Mouse (Mus musculus) urinary bladder, postnatal 4 days (tissue): ENCODE results near the gene Nol12.

Source experiments
- DNase-seq, 2 experiments: peaks; one replicate each; pipeline ENCODE4 v3.0.0; 2021 to 2022; ENCODE audit warnings: low spot score in 2 of 2

The Nol12 gene

DNA sequence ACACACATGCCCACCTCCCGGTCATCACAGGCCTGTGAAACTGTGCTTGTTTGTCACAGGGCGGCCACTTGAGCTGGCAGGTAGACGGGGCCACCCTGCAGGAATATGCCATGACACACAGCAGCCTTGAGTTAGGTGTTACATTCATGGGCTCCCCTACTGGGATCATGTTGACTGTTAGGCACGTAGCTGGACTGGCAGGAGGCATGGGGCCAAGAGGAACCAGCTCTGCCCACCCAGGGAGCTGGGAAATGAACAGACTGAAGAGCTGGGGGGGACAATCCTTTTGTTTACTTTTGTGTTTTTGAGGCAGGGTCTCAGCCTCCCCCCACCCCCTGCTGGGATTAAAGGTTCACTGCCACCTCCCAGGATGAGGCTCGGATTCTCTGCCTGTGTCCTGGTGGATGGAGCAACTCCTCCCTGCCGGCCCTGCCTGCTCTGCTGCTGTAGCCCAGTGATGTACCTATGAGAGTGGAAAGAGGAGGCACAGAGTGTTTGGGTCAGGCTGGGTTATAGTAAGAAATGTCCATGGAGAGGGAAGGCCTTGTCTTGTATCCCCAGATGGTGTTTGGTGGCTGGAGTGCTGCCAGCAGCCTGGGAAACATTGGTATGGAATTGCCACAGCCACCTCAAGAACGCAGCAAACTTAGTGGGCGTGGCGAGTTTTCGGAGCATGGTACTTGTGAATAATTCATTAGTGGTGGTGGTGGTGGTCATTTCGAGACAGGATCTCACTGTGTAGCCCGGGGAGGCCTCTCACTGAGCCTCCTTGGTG, 18.5 kb upstream of the Nol12 start:
- DNase-seq = no peak

- DNase-seq = no peak
These were observed 16.6 kb upstream of the Nol12 start for GRCm38 (mm10) chr15:78918126-78918525.

DNA sequence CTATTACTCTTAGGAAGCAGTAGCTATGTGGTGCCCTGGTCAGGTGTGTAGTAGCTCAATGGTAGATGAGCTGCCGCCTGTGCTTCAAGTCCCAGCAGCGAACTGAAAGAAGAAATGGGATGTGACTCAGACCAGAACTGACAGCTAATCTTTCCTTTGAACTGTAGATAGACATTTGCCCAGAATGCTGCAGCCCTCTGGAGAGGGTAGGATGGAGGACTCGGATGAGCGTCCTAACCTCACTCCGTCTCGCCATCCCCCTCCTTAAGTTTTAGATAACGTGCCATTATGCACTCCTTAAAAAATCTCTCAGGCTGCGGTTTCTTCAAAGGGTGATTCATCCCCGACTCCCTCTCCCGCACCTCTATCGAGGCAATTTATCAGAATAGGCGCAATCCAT, 14.8 kb upstream of the Nol12 start:
- no peak for DNase-seq

DNA sequence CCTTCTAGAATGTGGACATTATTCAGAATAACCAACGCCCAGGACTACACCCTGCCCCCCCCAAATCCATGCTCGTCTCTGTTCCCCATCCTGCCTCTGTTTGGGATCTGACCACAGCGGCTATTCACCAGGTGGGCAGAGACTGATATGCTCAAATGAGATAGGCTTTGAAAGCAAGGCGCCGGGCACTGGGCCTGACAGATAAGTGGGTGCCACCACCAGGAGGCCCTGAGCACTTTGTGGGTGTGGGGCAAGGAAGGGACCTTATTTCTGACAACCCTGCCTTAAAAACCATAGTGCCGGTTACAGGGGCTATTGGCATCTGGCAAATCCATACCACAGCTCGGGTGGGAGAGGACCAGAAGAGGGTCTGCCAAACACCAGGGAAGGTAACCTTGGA, 12.0 kb upstream of the Nol12 start:
- no peak for DNase-seq

DNA sequence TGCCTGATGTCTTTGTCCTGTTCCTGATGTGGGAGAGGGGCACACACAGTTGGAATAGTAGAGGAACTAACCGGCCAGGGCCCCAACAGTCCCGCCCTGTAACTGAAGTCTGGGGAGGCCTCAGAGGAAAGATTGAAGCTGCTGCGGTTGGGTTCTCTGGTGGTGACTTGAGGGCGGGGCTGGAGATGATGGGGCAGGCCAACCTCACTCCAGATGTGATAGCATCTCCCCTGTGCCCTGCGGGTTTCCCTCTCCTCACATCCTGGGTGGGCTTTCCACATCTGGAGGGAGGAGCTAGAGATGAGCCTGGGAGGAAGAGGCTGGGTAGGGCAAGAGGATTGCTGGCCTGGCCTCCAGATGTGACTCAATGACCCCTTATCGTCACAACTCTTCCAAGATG, 11.1 kb upstream of the Nol12 start:
- no peak for DNase-seq

- DNase-seq = no peak
These were observed 9.6 kb upstream of the Nol12 start for GRCm38 (mm10) chr15:78925129-78925528.

- DNase-seq = peak; percentile 91 to 93
These were observed 8.5 kb upstream of the Nol12 start, which contains the start of gene Lgals1 for GRCm38 (mm10) chr15:78926021-78926919. TSS of gene Lgals1 (plus strand) at chr15:78926725.

- peak in 1 of 2 experiments; percentile 36 for DNase-seq
These were observed 7.5 kb upstream of the Nol12 start for GRCm38 (mm10) chr15:78927021-78927787.

- DNase-seq = peak; percentile 81 to 83
These were observed 6.8 kb upstream of the Nol12 start for GRCm38 (mm10) chr15:78927788-78928457.

DNA sequence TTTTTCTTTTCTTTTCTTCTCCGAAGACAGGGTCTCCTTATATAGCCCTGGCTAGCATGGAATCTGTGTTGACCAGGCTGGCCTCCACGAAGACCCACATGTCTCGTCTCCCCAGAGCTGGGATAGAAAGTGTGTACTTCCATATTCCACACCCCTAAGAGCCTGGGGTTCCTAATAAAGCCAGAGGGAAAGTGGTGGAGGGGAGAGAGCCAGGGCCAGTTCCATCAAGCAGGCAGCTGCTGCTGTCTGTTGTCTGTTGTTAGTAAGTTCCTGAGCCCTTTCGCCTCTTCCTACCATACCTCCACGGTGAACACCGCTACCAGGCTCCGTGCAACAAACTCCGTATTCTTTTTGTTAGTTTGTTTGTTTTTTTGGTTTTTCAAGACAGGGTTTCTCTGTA, 6.2 kb upstream of the Nol12 start:
- no peak for DNase-seq

DNA sequence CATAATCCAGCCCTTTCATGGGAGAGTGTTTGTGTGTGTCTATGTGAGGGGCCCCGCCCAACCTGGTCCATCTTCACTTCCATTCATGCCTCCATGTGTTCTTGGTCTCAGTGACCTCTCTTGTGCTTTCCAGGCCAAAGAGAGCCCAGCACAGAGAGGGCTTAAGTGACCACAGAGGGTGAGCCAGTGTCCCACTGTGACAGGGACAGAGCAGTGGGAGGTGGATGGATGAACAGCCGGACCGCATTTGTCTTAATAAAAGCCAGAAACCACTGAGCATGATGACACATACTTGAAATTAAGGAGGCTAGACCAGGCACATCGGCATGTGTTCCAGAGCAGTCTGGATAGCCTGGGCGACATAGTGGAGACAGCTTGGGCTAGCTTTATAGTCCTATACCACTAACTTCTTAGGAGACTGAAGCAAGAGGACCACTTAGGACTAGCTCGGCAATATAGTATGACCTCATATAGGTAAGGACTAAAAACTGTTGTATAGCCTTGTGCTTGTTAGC, 4.5 kb upstream of the Nol12 start:
- DNase-seq = no peak

DNA sequence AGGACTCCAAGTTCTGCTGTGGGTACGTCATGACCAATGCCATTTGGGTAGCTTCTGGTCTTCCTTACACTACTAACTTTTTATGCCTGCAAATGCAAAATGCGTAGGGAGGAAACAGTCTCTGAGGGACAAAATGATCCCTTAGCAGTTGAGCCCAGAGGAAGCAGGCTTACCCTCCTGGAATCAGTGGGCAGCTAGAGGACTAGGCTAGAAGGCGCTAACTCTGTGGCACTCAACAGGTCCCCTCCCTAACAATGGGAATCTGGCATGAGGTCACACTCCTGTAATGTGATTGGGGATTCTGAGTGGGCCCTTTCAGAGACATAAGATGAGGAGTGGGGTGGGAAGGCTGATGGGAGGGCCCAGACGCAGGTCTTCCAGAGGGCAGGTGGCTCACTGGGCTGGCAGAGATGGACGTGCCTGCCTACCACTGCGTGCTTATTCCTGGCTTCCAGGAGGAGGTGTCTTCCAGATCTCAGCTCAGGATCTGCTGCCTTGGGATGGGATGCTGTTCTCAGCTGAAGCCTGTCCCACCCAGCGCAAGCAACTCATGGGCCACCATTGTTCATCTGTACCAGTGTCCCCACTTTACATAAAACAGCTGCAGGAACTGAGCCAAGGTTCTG, 3.8 kb upstream of the Nol12 start:
- no peak for DNase-seq

DNA sequence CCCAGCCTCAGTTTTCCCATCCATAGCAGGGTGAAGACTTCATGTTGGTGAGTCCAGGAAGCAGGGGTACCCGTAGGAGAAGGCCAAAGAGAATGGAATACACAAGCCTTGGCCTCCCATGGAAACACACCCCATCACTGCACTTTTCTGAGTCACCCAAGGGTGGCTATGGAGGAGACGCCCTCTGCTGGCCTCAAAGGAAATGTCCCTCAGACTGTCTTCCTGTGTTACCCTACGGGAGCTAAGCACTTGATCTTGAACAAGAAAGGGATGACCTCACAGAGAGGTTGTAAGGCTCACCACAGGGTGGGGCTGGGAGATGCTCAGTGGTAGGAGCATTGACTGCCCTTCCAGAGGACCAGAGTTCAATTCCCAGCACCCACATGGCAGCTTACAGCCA, 3.2 kb upstream of the Nol12 start:
- no peak for DNase-seq

DNA sequence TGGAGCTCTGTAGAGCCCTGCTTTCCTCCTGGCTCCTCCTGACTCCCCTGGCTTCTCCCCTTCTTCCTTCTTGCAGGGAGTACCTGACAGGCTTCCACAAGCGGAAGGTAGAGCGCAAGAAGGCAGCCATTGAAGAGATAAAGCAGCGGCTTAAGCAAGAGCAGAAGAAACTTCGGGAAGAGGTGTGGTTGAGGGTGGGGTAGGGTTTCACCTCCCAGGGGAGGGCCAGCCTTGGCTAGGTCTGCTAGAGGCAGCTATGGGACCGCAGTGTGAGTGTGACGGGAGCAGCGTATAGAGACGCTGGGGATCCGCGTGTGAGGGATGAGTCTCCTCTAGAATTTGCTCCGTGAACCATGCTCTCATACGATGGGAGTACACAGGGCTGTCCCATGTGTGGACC, 1.7 kb downstream of the Nol12 start:
- no peak for DNase-seq

DNA sequence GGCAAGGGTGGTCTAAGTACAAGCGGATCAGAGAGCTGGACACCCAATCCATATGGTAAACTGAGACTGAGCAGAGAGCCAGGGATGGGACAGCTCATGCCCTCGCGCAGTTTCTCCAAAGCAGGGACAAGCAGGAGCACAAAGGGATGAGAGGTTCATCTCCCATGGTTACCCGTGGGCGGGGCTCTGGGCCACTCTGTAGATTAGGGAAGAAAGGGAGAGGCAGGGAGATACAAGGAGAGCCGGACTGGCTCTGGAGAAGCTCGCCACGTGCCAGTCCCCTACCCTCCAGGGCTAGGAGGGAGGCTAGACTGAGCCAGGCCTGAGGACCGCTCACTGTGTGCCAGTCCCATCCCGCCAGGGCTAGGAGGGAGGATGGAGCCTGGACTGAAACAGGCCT, 2.6 kb downstream of the Nol12 start:
- DNase-seq = no peak

GRCm38 (mm10) chr15:78937963-78938362, 3.2 kb downstream of the Nol12 start:
- no peak for DNase-seq

- DNase-seq = no peak
These were observed 5.6 kb downstream of the Nol12 start for GRCm38 (mm10) chr15:78940325-78940724.

DNA sequence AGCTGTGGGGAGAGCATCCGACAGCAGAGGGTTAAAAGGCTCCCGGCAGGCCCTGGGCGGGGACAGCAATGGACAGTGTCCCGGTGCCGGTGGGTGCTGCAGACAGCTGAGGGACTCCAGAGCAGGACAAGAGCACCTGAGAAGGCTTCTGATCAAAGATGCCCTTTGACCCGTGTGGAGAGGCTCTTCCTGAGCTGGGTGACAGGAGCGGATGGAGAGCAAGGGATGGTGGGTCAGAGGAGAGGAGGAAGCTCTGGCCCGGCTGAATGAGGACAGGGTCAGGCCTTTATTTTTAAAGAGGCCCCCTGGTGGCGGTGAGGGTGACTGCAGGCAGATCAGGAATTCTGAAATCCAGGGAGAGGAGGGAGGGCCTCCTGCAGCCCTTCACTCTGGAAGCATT, 7.9 kb downstream of the Nol12 start:
- DNase-seq = peak; percentile 67 to 86

DNA sequence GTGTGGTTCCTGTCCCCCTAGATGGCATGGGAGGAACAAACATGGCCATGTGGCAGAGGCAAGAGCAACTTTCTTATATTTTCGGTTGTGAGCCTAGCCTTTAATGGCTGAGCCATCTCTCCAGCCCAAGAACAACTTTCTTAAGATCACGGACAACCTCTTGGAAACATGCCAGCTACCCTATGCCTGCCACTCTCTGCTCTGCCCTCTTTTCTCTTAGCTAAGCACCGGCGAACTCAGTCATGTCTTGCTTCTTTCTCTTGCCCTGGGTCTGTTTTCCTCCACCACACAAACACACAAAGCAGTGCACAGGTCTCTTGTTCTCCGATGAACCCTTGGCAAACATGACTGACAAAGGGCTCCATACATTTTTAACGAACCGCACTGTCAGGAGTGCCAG, 11.5 kb downstream of the Nol12 start:
- no peak for DNase-seq

DNA sequence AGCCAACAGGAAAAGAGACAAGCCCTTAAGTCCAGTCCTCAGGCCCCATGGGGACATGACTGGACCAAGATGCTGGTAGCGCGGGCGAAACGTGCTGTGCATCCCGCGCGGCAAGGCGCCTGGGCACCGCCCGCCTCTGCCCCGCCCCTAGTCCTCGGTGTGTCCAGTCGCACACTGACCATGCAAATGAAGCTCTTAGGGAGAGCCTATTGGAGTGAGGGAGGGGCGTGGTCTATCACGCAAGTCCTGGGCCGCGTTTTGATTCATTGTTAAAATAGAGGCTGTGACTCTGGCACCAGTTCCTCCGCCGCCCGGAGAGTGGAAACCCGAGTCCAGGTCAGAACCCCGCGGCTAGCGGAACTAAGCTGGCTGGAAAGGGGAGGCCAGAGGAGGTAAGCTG, 12.9 kb downstream of the Nol12 start, which contains the start of gene Triobp:
Gene Triobp (plus strand): TSS at position 68 of the 400 bp plus-strand sequence.
- peak; percentile 75 to 84 for DNase-seq
